Mouse (Mus musculus) ES-CJ7 (cell line): ENCODE measurements at regions not wholly inside any gene's neighbourhood (a gene's known extent, or its start where the extent isn't known, plus 50 kb on each side); places are given as distances from the start of the nearest gene placed in this dataset.

Experiments used
- DNase-seq: peaks from one replicate; pipeline ENCODE4 v3.0.0; 2011; ENCODE audit warnings: low read depth, low spot score

DNA sequence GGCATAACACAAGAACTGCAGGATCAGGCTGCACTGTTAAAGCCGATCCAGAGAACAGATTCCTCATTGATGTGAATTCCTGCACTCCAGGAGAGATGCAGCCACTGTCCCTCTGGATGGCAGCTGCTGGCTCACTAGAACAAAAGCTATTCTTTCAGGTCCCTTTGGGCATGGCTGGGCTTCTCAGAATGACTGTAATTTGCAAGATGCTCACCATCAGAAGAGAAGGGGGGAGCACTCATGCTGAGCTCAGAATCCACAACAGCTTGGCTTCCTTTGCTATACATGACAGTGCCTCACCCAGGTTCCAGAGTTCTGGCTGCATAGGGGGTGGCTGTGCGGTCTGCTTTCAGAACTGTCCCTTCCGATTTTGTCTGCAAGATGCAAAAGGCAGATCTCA lies 57.8 kb upstream of the Chd6 start:
- DNase-seq = peak; percentile 42

DNA sequence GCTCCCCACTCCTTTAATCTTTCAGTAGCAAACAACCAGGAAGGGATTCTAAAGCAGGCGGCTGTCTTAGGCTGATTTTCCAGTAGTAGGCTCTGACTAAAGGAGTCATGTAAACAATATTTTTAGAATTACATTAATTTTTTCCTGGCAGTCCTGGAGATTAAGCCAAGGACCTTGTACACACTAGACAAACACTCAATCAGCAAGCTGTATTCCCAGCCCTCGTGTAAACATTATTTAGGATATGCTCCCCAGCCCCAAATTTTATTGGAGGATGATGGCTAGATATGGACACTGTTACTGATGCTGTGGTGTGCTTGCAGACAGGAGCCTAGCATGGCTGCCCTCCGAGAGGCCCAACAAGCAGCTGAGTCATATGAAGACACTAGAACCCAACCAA lies 56.6 kb upstream of the Chd6 start:
- DNase-seq = no peak

DNA sequence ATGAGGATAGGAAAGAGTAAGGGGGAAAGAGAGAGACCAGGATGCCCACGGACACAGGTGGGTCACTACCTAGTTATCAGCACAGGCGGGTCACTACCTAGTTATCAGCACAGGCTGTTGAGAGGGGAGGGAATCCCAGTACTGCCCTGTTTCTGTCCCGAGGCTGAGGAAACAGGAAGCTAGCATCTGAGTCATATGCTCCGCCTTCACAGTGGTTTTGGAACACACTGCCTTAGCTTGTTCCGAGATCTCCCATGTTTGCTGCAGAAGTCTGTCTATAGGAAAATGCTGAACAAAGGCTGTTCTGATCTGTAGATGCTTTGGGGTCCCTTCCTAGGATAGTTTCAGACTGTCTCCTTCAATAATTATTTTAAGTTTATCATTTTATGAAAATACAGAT lies 55.4 kb upstream of the Chd6 start:
- no peak for DNase-seq
